Mouse (Mus musculus) forebrain, embryonic 13.5 days (tissue): ENCODE data around the gene Dock9. TPM values are rescaled to one million over a fixed set of nuclear protein-coding genes. Genes with fewer than 3 reads are reported as not detected.

Experiments
- ATAC-seq: fragments of 200-750 bp; cut with Nextera tagmentation; 2 replicates; pipeline ENCODE4 v1.8.0; 2017
- H3K27ac ChIP-seq: fragments of 300-500 bp; sonication (generic); 2 replicates; pipeline ENCODE4 v1.5.1; 2015; ENCODE audit warnings: inconsistent platforms, mild to moderate bottlenecking, moderate library complexity
- H3K27me3 ChIP-seq: fragments of 300-500 bp; sonication (generic); 2 replicates; pipeline ENCODE4 v1.6.1; 2015; ENCODE audit warnings: mild to moderate bottlenecking, inconsistent platforms
- H3K36me3 ChIP-seq: fragments of 300-500 bp; sonication (generic); 2 replicates; pipeline ENCODE4 v1.6.1; 2015; ENCODE audit warnings: mild to moderate bottlenecking, inconsistent platforms; ENCODE audit not compliant: poor library complexity, severe bottlenecking
- H3K4me1 ChIP-seq: fragments of 300-500 bp; sonication (generic); 2 replicates; pipeline ENCODE4 v1.6.1; 2015; ENCODE audit warnings: inconsistent platforms
- H3K4me2 ChIP-seq: fragments of 300-500 bp; sonication (generic); 2 replicates; pipeline ENCODE4 v1.6.1; 2015; ENCODE audit warnings: inconsistent platforms, mild to moderate bottlenecking, moderate library complexity
- H3K4me3 ChIP-seq: fragments of 300-500 bp; sonication (generic); 2 replicates; pipeline ENCODE4 v1.5.1; 2015; ENCODE audit warnings: mild to moderate bottlenecking, inconsistent platforms
- H3K9ac ChIP-seq: fragments of 300-500 bp; sonication (generic); 2 replicates; pipeline ENCODE4 v1.6.1; 2015; ENCODE audit warnings: mild to moderate bottlenecking, inconsistent platforms
- H3K9me3 ChIP-seq: fragments of 300-500 bp; sonication (generic); replicated peaks from 2 replicates; pipeline ENCODE4 v1.6.1; 2016; ENCODE audit warnings: inconsistent platforms
- WGBS: fragments of 180-500 bp; shearing (Covaris S2); methylation state at CpG from one replicate; pipeline ENCODE4 v1.1.7; 2015; 5-methylcytosine and 5-hydroxymethylcytosine counted together
- polyA plus RNA-seq: library from polyadenylated mRNA; unstranded; fragments of >200 nt; fragmentation: Nextera tagmentation; extraction: Ambion mirVana; gene quantifications from 2 replicates; pipeline ENCODE4 v1.2.1, GENCODE M21; 2015

Gene Dock9
- polyA plus RNA-seq, 1 experiment from 2014 or later, result 4.2 TPM

DNA sequence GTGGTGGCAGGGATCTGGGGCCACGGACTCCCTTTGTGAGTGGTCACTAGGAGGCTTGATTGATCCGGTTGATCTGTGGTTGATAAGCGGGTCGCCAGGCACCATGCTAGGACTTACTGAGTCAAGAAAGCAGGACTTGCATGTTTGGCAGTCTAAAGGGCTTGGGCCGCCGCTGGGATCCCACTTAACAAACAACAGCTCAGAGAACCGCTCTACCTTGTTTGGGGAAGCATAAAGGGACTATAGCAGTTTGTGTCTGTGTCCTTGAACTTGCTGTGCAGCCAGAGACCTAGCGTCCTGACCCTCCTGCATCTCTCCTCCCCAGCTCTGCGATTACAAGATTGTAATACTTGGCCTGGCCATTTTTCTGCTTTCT is 292.2 kb downstream of the Dock9 start:
- Histone ChIP-seq H3K27me3 (peaks cover 34% of the 10 kb centered on the region), H3K4me3 (no peak overlapping the region), H3K4me1 (peaks cover 5% of the 10 kb centered on the region; the same call in 1 of the 2 replicates), H3K9ac (no peak overlapping the region), H3K9me3 (no peaks in the 10 kb centered on the region), H3K36me3 (no peaks in the 10 kb centered on the region), H3K27ac (no peak overlapping the region), H3K4me2 (peak overlapping the region; percentile 47)
- ATAC-seq, result no peak
- WGBS, result 19% methylated on average over 9 of the region's 9 CpGs

DNA sequence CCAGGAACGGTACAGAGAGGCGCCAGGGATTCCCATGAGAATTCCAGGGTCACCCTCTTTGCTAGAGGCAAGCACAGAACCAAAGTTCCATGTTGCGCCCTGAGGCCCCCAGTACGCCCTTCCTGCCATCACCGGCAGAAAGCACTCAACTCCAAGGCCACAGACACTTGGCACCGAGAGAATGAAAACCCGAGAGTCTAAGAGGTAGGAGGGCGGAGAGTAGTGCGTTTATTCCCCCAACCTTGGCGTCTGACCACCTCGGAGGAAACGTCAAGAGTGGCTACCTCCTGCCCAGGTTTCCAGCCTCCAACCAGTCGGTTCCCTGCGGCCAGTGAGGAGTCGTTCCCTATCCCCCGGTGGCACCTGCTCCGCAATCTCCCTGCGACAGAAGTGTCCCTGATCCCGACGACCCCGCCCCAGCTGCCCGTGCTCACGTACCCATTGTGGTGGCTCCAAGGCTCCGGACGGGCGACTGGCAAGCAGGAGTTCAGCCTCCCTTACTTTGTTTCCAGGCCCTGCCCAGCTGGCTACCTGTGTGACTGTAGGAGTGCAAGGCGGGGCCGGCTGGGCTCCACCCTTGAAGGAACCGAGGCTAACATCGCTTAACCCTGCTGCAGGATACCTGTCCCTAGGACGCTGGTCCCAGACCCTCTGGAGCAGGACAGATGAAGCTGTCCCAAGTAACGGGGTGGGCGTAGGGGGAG is 292.7 kb downstream of the Dock9 start, which contains the start of gene Slc15a1:
TSS of gene Slc15a1 (minus strand) at position 472 of the 704 bp plus-strand sequence.
- H3K4me3 ChIP-seq, result peak within 1 kb of the TSS; percentile 21
- 10% methylated on average over 33 of the region's 33 CpGs for WGBS

GRCm38 (mm10) chr14:121500577-121500976 is 297.1 kb downstream of the Dock9 start:
- Histone ChIP-seq H3K9me3 (no peaks in the 10 kb centered on the region), H3K4me2 (no peak overlapping the region), H3K4me3 (no peak overlapping the region), H3K36me3 (no peaks in the 10 kb centered on the region), H3K27ac (no peak overlapping the region), H3K4me1 (peaks cover 5% of the 10 kb centered on the region; the same call in 1 of the 2 replicates), H3K27me3 (peaks cover 21% of the 10 kb centered on the region), H3K9ac (no peak overlapping the region)
- ATAC-seq, result no peak
- WGBS, result 78% methylated on average over 2 of the region's 2 CpGs

More for the DNA sequence above, 292.7 kb downstream of the Dock9 start, which contains the start of gene Slc15a1:
- Histone ChIP-seq H3K9ac (no peak within 1 kb of the TSS), H3K9me3 (no peaks in the 10 kb centered on the region), H3K27ac (no peak within 1 kb of the TSS), H3K4me1 (peaks cover 5% of the 10 kb centered on the region; the same call in 1 of the 2 replicates), H3K27me3 (peaks cover 34% of the 10 kb centered on the region), H3K4me2 (peak within 1 kb of the TSS; percentile 47), H3K36me3 (no peaks in the 10 kb centered on the region)
- no peak for ATAC-seq

GRCm38 (mm10) chr14:121499769-121500168 is 297.9 kb downstream of the Dock9 start:
- H3K36me3 ChIP-seq, result no peaks in the 10 kb centered on the region
- H3K4me3 ChIP-seq, result no peak overlapping the region
- H3K4me1 ChIP-seq, result peaks cover under 1% of the 10 kb centered on the region; the same call in 1 of the 2 replicates
- WGBS, result 67% methylated on average over 1 of the region's 1 CpGs
- H3K9me3 ChIP-seq, result no peaks in the 10 kb centered on the region
- ATAC-seq, result no peak
- H3K9ac ChIP-seq, result no peak overlapping the region
- no peak overlapping the region for H3K4me2 ChIP-seq
- peaks cover 13% of the 10 kb centered on the region for H3K27me3 ChIP-seq
- H3K27ac ChIP-seq, result no peak overlapping the region

- Histone ChIP-seq H3K4me3 (no peak overlapping the region), H3K36me3 (no peaks in the 10 kb centered on the region), H3K9ac (no peak overlapping the region), H3K4me1 (no peaks in the 10 kb centered on the region), H3K9me3 (no peaks in the 10 kb centered on the region), H3K27ac (no peak overlapping the region), H3K4me2 (no peak overlapping the region), H3K27me3 (no peaks in the 10 kb centered on the region)
- 81% methylated on average over 1 of the region's 1 CpGs for WGBS
- ATAC-seq, result no peak
Measured at GRCm38 (mm10) chr14:121497800-121498199, 299.8 kb downstream of the Dock9 start.

GRCm38 (mm10) chr14:121495741-121496140 is 301.9 kb downstream of the Dock9 start:
- Histone ChIP-seq H3K9me3 (no peaks in the 10 kb centered on the region), H3K4me3 (no peak overlapping the region), H3K4me1 (no peaks in the 10 kb centered on the region), H3K27ac (no peak overlapping the region), H3K4me2 (no peak overlapping the region), H3K27me3 (no peaks in the 10 kb centered on the region), H3K9ac (no peak overlapping the region), H3K36me3 (no peaks in the 10 kb centered on the region)
- WGBS, result 80% methylated on average over 4 of the region's 4 CpGs
- ATAC-seq, result no peak

DNA sequence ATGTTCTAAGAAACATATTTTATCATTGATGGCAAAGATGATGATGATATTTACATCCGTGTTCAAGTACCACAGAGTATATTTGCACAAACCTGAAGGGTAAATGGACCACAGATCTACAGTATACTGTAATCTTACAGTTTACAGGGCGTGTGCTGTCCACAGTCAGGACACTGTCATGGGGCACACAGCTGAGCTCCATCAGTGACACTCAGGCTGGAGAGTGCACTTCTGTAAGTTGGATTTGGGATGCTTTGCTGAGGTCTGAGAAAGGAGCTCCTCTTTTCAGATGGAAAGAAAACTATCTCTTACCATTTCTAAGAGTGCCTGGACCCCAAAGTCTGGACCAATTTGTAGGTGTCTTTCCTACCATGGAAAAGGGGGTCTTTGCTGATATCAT is 302.5 kb downstream of the Dock9 start:
- H3K9ac ChIP-seq, result no peak overlapping the region
- no peak overlapping the region for H3K27ac ChIP-seq
- H3K9me3 ChIP-seq, result no peaks in the 10 kb centered on the region
- no peak for ATAC-seq
- no peak overlapping the region for H3K4me2 ChIP-seq
- H3K27me3 ChIP-seq, result no peaks in the 10 kb centered on the region
- no peak overlapping the region for H3K4me3 ChIP-seq
- no peaks in the 10 kb centered on the region for H3K36me3 ChIP-seq
- WGBS, result 84% methylated on average over 2 of the region's 2 CpGs
- H3K4me1 ChIP-seq, result no peaks in the 10 kb centered on the region

GRCm38 (mm10) chr14:121494238-121494637 is 303.4 kb downstream of the Dock9 start:
- Histone ChIP-seq H3K4me1 (no peaks in the 10 kb centered on the region), H3K27me3 (no peaks in the 10 kb centered on the region), H3K4me3 (no peak overlapping the region), H3K9me3 (no peaks in the 10 kb centered on the region), H3K27ac (no peak overlapping the region), H3K9ac (no peak overlapping the region), H3K36me3 (no peaks in the 10 kb centered on the region), H3K4me2 (no peak overlapping the region)
- ATAC-seq, result no peak
- 69% methylated on average over 2 of the region's 2 CpGs for WGBS

GRCm38 (mm10) chr14:121493712-121494111 is 303.9 kb downstream of the Dock9 start:
- no peaks in the 10 kb centered on the region for H3K9me3 ChIP-seq
- no peak overlapping the region for H3K27ac ChIP-seq
- no peaks in the 10 kb centered on the region for H3K4me1 ChIP-seq
- no peak overlapping the region for H3K4me3 ChIP-seq
- no peaks in the 10 kb centered on the region for H3K36me3 ChIP-seq
- no peak for ATAC-seq
- no peak overlapping the region for H3K9ac ChIP-seq
- no peaks in the 10 kb centered on the region for H3K27me3 ChIP-seq
- no peak overlapping the region for H3K4me2 ChIP-seq
- 71% methylated on average over 3 of the region's 3 CpGs for WGBS

GRCm38 (mm10) chr14:121492328-121492727 is 305.3 kb downstream of the Dock9 start:
- no peak overlapping the region for H3K27ac ChIP-seq
- no peak overlapping the region for H3K4me3 ChIP-seq
- H3K9ac ChIP-seq, result no peak overlapping the region
- H3K4me2 ChIP-seq, result no peak overlapping the region
- no peaks in the 10 kb centered on the region for H3K27me3 ChIP-seq
- 66% methylated on average over 8 of the region's 8 CpGs for WGBS
- ATAC-seq, result no peak
- H3K9me3 ChIP-seq, result no peaks in the 10 kb centered on the region
- no peaks in the 10 kb centered on the region for H3K4me1 ChIP-seq
- H3K36me3 ChIP-seq, result no peaks in the 10 kb centered on the region
